Mouse (Mus musculus) gastrocnemius, adult 18-20 months (tissue): ENCODE measurements around the gene Odf4. TPM values are rescaled to one million over a fixed set of nuclear protein-coding genes. Genes with fewer than 3 reads are reported as not detected.
A peak's percentile ranks its signal among the peaks of the same experiment; 100 is the strongest.
"Not testable (repeated sequence)": the region's sequence is repeated elsewhere in the genome, so short reads cannot be mapped to it uniquely, and the experiment has no call there.

Source experiments
- DNase-seq: peaks from one replicate; pipeline ENCODE4 v3.0.0; 2021; ENCODE audit warnings: low spot score
- long read RNA-seq, 2 experiments: library from polyadenylated mRNA; stranded (forward); transcript quantifications; one replicate each; pipeline ENCODE4 v2.0.0; 2021
- total RNA-seq, 2 experiments: library from RNA; stranded (reverse); gene quantifications; 2 replicates each; pipeline ENCODE4 v1.2.3; 2021

Odf4 gene
- not detected for total RNA-seq
- long read RNA-seq, experiment 1, partial matches to known transcripts, result 0 of 1 reads
- long read RNA-seq, experiment 1, other reads (novel, unspliced or antisense), result 1 of 1 reads
- long read RNA-seq, experiment 2, result 0 reads

- no peak for DNase-seq
Measured at GRCm38 (mm10) chr11:68926981-68927380, at the start of gene Odf4. Odf4 (minus strand) TSS chr11:68927081.

DNA sequence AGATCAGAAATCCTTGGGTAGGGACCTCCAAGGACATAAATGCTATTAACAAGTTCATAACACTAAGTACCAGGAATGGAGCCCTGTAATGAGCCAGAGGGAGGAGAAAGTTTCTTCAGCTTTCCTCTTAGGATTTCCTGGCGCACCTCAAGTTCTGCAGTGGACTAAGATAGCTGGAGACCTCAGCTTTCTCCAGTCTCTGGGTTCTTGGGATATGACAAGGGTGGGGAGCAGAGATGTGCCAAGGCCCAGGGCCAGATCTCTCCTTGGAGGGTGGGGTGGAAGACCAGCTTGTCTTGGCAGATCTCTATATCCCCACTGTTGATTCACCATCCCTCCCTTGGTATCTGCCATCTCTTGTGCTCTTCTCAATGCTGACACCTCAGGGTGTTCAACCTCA lies 48.7 kb upstream of the Odf4 start:
- no peak for DNase-seq

- no peak for DNase-seq
Measured at GRCm38 (mm10) chr11:68975085-68975484, 48.2 kb upstream of the Odf4 start, which contains the start of gene Rangrf. Rangrf (minus strand) TSS chr11:68975185.

- no peak for DNase-seq
Measured at GRCm38 (mm10) chr11:68974059-68974450, 47.2 kb upstream of the Odf4 start.

DNA sequence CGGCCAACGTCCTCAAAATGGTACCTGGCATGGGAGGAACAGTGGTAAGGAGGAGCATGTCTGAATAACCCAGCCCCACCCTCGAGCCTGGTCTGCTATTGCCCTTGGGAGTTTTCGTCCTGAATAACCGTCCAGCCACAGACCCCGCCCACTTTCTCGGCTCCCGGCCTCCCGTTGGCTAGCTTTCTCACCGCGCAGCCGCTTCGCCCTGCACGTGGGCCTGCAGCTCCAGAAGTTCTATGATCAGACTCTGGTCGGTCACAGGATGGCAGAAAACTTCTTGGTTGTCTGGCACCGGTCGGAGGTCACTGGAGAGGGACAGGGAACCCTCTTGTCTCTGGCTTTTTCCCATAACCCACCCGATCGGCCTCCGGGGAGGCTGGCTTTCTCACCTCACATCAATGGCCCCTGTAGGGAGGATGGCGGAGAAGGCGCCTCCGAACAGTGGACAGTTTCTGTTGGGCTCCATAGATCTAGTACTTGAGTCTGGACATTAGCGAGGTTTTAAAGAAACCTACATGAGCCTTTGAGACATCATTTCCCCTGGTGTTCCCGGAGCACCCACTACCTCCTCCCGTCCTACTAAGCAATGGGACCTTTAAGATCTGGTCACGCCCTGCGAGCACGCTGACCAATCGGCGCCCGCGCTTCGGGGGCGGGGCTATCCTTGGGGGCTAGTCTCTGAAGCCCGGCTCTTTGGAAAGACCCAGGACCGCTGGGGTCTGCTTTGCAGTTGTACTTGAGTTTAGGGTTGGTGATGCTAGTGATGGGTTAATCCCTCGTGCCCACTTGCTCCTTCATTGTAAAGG lies 46.6 kb upstream of the Odf4 start:
- peak; percentile 89 for DNase-seq

- peak; percentile 32 for DNase-seq
Measured at GRCm38 (mm10) chr11:68970232-68970631, 43.4 kb upstream of the Odf4 start.

DNA sequence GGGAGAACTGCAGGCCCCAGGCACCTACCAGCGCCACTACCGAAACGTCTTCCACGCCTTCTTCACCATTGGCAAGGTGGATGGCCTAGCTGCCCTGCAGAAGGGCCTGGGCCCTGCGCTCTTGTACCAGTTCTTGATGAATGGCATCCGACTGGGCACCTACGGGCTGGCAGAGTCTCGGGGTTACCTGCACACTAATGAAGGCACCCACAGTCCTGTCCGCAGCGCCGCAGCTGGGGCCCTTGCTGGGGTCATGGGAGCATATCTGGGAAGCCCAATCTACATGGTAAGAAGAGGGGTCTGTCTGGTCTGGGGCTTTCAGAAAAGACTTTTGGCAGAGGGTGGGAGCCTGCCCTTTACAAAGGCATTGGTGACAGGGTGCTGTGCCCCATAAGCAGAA lies 41.9 kb upstream of the Odf4 start:
- DNase-seq, result no peak

GRCm38 (mm10) chr11:68967337-68968282 lies 40.7 kb upstream of the Odf4 start, which contains the start of gene Slc25a35:
Slc25a35 (plus strand) TSS chr11:68968131.
- DNase-seq, result peak; percentile 90

DNA sequence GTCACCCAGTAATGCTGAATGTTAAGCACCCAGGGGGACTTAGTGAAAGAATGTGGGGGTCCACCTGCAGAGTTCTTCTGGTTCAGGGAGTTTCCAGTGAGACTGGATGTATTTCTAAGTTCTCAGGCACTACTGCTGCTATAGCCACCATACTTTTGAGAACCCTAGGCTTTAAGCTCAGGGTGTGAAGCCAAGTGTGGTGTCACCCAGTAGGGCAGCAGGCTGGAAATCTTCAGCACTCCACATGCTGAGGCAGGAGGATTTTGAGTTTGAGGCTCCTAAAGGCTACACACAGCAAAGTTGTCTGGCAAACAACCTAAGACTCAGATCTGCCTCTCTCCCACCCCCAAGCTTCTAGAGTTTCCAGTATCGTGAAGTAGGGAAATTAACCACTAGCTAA lies 39.7 kb upstream of the Odf4 start:
- no peak for DNase-seq

- DNase-seq, result peak; percentile 68
Measured at GRCm38 (mm10) chr11:68965845-68966244, 39.0 kb upstream of the Odf4 start.

DNA sequence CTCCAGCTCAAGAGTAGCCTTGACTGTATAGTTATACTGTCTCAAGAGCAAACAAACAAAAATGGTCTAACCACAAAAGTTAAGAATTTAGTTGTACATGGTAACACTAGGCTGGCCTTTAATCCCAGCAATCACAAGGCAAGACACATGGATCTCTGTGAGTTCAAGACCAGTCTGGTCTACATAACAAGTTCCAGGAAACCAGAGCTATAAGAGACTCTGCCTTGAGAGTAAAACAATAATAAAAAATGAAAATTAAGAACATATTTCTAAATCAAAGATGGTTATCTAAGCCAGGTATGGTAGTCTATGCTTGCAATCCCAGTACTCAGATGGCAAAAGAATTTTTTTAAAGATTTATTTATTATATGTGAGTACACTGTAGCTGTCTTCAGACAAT lies 38.2 kb upstream of the Odf4 start:
- DNase-seq, result no peak

- no peak for DNase-seq
Measured at GRCm38 (mm10) chr11:68963405-68963804, 36.5 kb upstream of the Odf4 start.

GRCm38 (mm10) chr11:68962159-68962558 lies 35.3 kb upstream of the Odf4 start:
- not testable (repeated sequence) for DNase-seq

GRCm38 (mm10) chr11:68961596-68961995 lies 34.7 kb upstream of the Odf4 start:
- DNase-seq, result no peak

- no peak for DNase-seq
Measured at GRCm38 (mm10) chr11:68957971-68958370, 31.1 kb upstream of the Odf4 start.

- DNase-seq, result no peak
Measured at GRCm38 (mm10) chr11:68957308-68957707, 30.4 kb upstream of the Odf4 start, which contains the start of gene Arhgef15. Arhgef15 (minus strand) TSS chr11:68957480.

- no peak for DNase-seq
Measured at GRCm38 (mm10) chr11:68956697-68957096, 29.8 kb upstream of the Odf4 start.

- no peak for DNase-seq
Measured at GRCm38 (mm10) chr11:68956107-68956506, 29.2 kb upstream of the Odf4 start.

GRCm38 (mm10) chr11:68955473-68955872 lies 28.6 kb upstream of the Odf4 start:
- no peak for DNase-seq

DNA sequence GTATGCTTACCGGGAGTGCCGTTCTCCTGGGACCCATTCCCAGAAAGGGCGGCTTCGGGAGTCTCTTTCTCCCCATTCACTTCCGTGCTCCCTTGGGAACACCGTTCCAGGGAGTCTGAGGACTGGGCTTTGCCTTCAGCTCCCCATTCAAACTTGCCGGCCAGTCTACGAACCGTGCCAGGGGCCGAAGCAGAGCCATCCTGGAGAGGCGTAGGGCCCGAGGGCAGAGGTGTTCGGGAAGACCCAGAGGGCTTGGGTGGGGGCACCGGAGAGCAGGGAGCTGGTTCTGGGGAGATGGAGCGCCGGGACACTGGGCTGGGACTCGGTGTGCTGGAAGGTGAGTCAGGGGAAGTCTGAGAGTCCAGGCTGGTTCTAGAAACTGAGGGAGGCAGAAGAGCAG lies 27.5 kb upstream of the Odf4 start:
- DNase-seq, result no peak

DNA sequence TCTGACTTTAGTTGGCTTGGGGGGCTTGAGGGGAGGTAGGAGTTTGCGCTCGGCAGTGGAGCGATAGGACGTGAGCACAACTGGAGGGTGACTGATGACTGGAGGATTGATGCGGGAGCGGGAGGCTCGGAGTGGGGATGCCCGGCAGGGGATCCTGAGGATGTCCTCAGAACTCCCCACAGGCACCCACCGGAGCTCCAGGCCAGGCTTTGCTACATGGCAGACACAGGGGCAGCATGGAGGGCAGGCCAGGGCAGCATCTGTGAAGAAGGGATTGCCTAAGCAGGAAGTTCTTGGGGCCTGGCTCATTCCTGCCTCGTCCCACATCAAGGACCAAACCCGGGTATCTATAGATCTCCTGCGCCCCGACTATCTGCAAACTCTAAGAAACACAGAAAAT lies 27.0 kb upstream of the Odf4 start:
- no peak for DNase-seq

GRCm38 (mm10) chr11:68947542-68947993 lies 20.7 kb upstream of the Odf4 start:
- DNase-seq, result no peak
